Mouse (Mus musculus): ENCODE data around the gene E2f6. TPM values are rescaled to one million over a fixed set of nuclear protein-coding genes. Genes with fewer than 3 reads are reported as not detected.

The E2f6 gene
- total and polyA plus RNA-seq, 3 experiments = 9.3 to 36.1 (median 20.0) TPM

DNA sequence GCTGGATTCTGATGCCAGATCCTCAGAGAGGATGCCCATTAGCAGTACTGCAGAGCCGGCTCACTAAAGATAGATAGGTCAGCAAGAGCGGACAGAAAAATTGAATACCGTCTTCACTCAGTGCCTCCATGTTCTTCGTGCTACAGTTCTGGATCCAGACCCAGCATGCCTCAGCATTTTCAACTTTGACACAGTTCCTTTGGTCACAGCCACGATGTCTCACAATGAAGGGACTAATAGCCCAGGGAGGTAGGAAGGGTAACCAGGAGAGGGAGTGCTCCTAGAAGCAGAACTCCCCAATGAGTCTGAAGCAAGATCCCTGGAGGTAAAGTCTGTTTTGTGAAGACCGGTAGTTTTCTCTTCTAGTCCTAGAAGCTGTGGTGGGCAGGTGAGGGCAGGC is 57.9 kb downstream of the E2f6 start:
- TF ChIP-seq RAD21 (IDR thresholded peaks at IDR 0.05; ENCODE audit: low read depth, low read length) = no peak
- no peak for TF ChIP-seq TBP (conservative IDR thresholded peaks at IDR 0.05; ENCODE audit: low read depth, low read length)
- TF ChIP-seq POLR2AphosphoS2 (IDR thresholded peaks at IDR 0.05; ENCODE audit: low read depth, low read length) = no peak
- TF ChIP-seq NRF1 (IDR thresholded peaks at IDR 0.05; ENCODE audit: low read depth, low read length) = no peak
- no peak for TF ChIP-seq EP300 (IDR thresholded peaks at IDR 0.05; ENCODE audit: low read length)
- no peak for TF ChIP-seq MXI1 (IDR thresholded peaks at IDR 0.05; ENCODE audit: low read depth, low read length)
- TF ChIP-seq CHD1 (IDR thresholded peaks at IDR 0.05; ENCODE audit: low read depth, low read length) = no peak
- no peak for TF ChIP-seq KAT2A (IDR thresholded peaks at IDR 0.05; ENCODE audit: insufficient replicate concordance, low read length)
- no peak for TF ChIP-seq HCFC1 (IDR thresholded peaks at IDR 0.05; ENCODE audit: low read depth, low read length)
- TF ChIP-seq UBTF (IDR thresholded peaks at IDR 0.05; ENCODE audit: low read depth, low read length) = no peak
- H3K4me2 ChIP-seq (ENCODE audit: insufficient read depth, low read depth, poor library complexity, severe bottlenecking) = no peak overlapping the region
- H3K4me1 ChIP-seq (ENCODE audit: control insufficient read depth in 1 of 2, insufficient read depth in 2 of 2) = peaks cover 42 to 84% of the 10 kb centered on the region in 2 experiments
- H3K9ac ChIP-seq (ENCODE audit: insufficient read depth, low read depth) = no peak overlapping the region
- H3K27ac ChIP-seq (ENCODE audit: insufficient read depth, low read depth) = no peak overlapping the region
- in situ Hi-C loops (cut with MboI; ENCODE audit: low pct_ligation_motif_present, low pct_unique_long_range_greater_than_20kb, low sequenced_read_pairs) (no loop called here), dilution Hi-C loops (cut with MboI; ENCODE audit: extremely low pct_ligation_motif_present, extremely low pct_unique_long_range_greater_than_20kb, low sequenced_read_pairs) (no loop called here)
- no peaks in the 10 kb centered on the region for H3K9me3 ChIP-seq (replicated peaks; ENCODE audit: low read length)
- no peaks in the 10 kb centered on the region for H3K36me3 ChIP-seq (replicated peaks in 1 of 2; ENCODE audit: control insufficient read depth in 1 of 2, insufficient read depth in 1 of 2, low read length in 1 of 2)
- no peaks in the 10 kb centered on the region for H3K79me2 ChIP-seq (replicated peaks; ENCODE audit: control insufficient read depth, extremely low read depth, insufficient read depth, poor library complexity, severe bottlenecking)
- H3K27me3 ChIP-seq (replicated peaks) = no peaks in the 10 kb centered on the region
- DNase-seq (ENCODE audit: extremely low read depth) = no peak
- H3K4me3 ChIP-seq (replicated peaks in 1 of 3; ENCODE audit: low read depth in 2 of 3, low read length in 2 of 3, poor library complexity in 1 of 3) = no peak overlapping the region

DNA sequence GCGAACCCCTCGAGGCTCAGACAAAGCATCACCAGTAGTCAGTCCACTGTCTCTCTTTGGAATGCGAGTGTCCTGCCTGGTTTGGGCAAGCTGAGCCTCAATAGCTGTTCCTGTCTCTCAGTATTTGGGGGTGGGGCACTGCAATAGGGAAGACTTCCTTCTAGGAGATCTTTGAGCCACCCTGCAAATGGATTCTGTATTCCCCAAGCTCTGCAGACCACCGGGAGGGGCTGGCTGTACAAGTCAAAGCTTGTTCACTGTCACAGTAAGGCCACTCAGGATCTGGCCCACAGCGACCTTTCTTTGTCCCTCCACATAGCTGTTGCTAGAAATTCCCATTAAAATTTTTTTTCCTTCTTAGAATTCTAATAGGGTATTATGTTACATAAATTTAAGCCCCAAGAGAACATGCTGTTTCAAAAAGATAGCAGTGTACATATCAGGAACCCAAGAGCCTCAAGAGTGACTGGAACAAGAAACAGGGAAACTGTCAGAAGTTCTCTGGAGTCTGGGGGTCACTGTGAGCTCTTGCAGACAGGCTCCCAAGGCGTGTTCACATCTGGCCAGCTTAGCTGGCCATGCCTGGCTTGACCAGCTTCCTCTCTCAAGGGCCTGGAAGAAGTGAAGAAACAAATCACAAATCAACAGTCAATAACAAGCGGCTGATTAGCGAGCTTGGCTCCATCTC is 58.5 kb downstream of the E2f6 start:
- peaks cover 47 to 91% of the 10 kb centered on the region in 2 experiments for H3K4me1 ChIP-seq (ENCODE audit: control insufficient read depth in 1 of 2, insufficient read depth in 2 of 2)
- dilution Hi-C loops (cut with MboI; ENCODE audit: extremely low pct_ligation_motif_present, extremely low pct_unique_long_range_greater_than_20kb, low sequenced_read_pairs) = no loop called here
- no peak overlapping the region for H3K4me2 ChIP-seq (ENCODE audit: insufficient read depth, low read depth, poor library complexity, severe bottlenecking)

DNA sequence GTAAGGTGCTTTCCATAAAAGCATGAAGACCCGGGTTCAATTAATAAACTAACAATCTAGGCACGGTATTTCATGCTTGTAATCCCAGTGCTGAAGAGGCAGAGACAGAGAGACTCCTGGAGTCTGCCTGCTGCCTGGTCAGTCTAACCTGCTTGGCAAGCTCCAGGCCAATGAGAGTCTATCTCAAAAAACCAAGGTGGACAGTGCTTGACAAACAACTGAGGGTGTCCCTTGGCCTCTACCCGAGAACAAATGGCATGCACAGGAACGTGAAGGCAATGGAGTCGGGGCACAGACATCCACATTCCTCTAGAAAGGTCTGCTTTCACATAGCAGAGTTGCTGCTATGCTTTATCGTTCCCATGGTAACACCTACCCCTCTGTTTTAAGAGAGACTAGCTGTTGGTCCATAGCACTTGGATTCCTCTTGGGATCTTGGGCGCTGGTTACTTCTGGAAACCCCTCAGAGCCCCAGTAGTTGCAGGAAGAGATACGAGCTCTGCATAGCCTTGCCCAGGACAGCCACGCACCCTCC is 59.2 kb downstream of the E2f6 start:
- Histone ChIP-seq H3K27ac (ENCODE audit: insufficient read depth, low read depth) (peak overlapping the region; percentile 96), H3K4me1 (ENCODE audit: control insufficient read depth in 1 of 2, insufficient read depth in 2 of 2) (peaks cover 53 to 97% of the 10 kb centered on the region in 2 experiments)
- TF ChIP-seq CHD1 (IDR thresholded peaks at IDR 0.05; ENCODE audit: low read depth, low read length) = no peak
- TF ChIP-seq BHLHE40 (IDR thresholded peaks at IDR 0.05; ENCODE audit: low read depth, low read length) = no peak
- no peak for TF ChIP-seq ZMIZ1 (IDR thresholded peaks at IDR 0.05; ENCODE audit: low read depth, low read length)
- no peak for TF ChIP-seq SMC3 (IDR thresholded peaks at IDR 0.05; ENCODE audit: low read depth, low read length)
- TF ChIP-seq TCF12 (IDR thresholded peaks at IDR 0.05; ENCODE audit: low read depth, low read length) = no peak
- no peak for TF ChIP-seq IRF4 (IDR thresholded peaks at IDR 0.05; ENCODE audit: low read depth, low read length)
- no peak for TF ChIP-seq PAX5 (IDR thresholded peaks at IDR 0.05; ENCODE audit: low read length)
- no peak for TF ChIP-seq ZKSCAN1 (IDR thresholded peaks at IDR 0.05; ENCODE audit: borderline replicate concordance, low read depth, low read length)
- TF ChIP-seq ZNF384 (IDR thresholded peaks at IDR 0.05; ENCODE audit: low read depth, low read length) = no peak
- TF ChIP-seq MAX (IDR thresholded peaks at IDR 0.05; ENCODE audit: low read length) = no peak
- no peak for TF ChIP-seq MYC (IDR thresholded peaks at IDR 0.05; ENCODE audit: low read depth, low read length)
- no peak for TF ChIP-seq JUND (conservative IDR thresholded peaks at IDR 0.05; ENCODE audit: low read depth, low read length)
- TF ChIP-seq RCOR1 (conservative IDR thresholded peaks at IDR 0.05; ENCODE audit: low read depth, low read length) = no peak
- TF ChIP-seq SIN3A (IDR thresholded peaks at IDR 0.05; ENCODE audit: low read length) = no peak
- no peak for TF ChIP-seq MAFK (IDR thresholded peaks at IDR 0.05; ENCODE audit: insufficient replicate concordance, low read length)
- TF ChIP-seq JUN (IDR thresholded peaks at IDR 0.05; ENCODE audit: insufficient read depth, low read depth, low read length) = no peak

More for the DNA sequence above, 58.5 kb downstream of the E2f6 start:
- DNase-seq (ENCODE audit: extremely low read depth) = no peak
- Histone ChIP-seq H3K27me3 (replicated peaks) (no peaks in the 10 kb centered on the region), H3K36me3 (replicated peaks in 1 of 2; ENCODE audit: control insufficient read depth in 1 of 2, insufficient read depth in 1 of 2, low read length in 1 of 2) (no peaks in the 10 kb centered on the region), H3K79me2 (replicated peaks; ENCODE audit: control insufficient read depth, extremely low read depth, insufficient read depth, poor library complexity, severe bottlenecking) (no peaks in the 10 kb centered on the region), H3K27ac (ENCODE audit: insufficient read depth, low read depth) (no peak overlapping the region), H3K9me3 (replicated peaks; ENCODE audit: low read length) (no peaks in the 10 kb centered on the region), H3K9ac (ENCODE audit: insufficient read depth, low read depth) (no peak overlapping the region), H3K4me3 (replicated peaks in 1 of 3; ENCODE audit: low read depth in 2 of 3, low read length in 2 of 3, poor library complexity in 1 of 3) (no peak overlapping the region)
- in situ Hi-C loops (cut with MboI; ENCODE audit: low pct_ligation_motif_present, low pct_unique_long_range_greater_than_20kb, low sequenced_read_pairs) = no loop called here
- TF ChIP-seq MEF2A (IDR thresholded peaks at IDR 0.05; ENCODE audit: borderline replicate concordance, low read depth, low read length) (no peak), TBP (conservative IDR thresholded peaks at IDR 0.05; ENCODE audit: low read depth, low read length) (no peak)

More for the DNA sequence above, 59.2 kb downstream of the E2f6 start:
- DNase-seq (ENCODE audit: extremely low read depth) = no peak
- Histone ChIP-seq H3K9me3 (replicated peaks; ENCODE audit: low read length) (no peaks in the 10 kb centered on the region), H3K36me3 (replicated peaks in 1 of 2; ENCODE audit: control insufficient read depth in 1 of 2, insufficient read depth in 1 of 2, low read length in 1 of 2) (no peaks in the 10 kb centered on the region), H3K4me3 (replicated peaks in 1 of 3; ENCODE audit: low read depth in 2 of 3, low read length in 2 of 3, poor library complexity in 1 of 3) (peak overlapping the region in 2 of 3 experiments; percentile 6 to 9), H3K79me2 (replicated peaks; ENCODE audit: control insufficient read depth, extremely low read depth, insufficient read depth, poor library complexity, severe bottlenecking) (no peaks in the 10 kb centered on the region), H3K9ac (ENCODE audit: insufficient read depth, low read depth) (peak overlapping the region; percentile 52), H3K27me3 (replicated peaks) (no peaks in the 10 kb centered on the region), H3K4me2 (ENCODE audit: insufficient read depth, low read depth, poor library complexity, severe bottlenecking) (peak overlapping the region; percentile 80)
- dilution Hi-C loops (cut with MboI; ENCODE audit: extremely low pct_ligation_motif_present, extremely low pct_unique_long_range_greater_than_20kb, low sequenced_read_pairs) (no loop called here), in situ Hi-C loops (cut with MboI; ENCODE audit: low pct_ligation_motif_present, low pct_unique_long_range_greater_than_20kb, low sequenced_read_pairs) (no loop called here)
